Mouse (Mus musculus): Measurements from ENCODE around the gene Epgn. TPM values are rescaled to one million over a fixed set of nuclear protein-coding genes. Genes with fewer than 3 reads are reported as not detected.

Epgn gene
- polyA plus RNA-seq (2017; shearing (Covaris generic)) = not detected

GRCm38 (mm10) chr5:91027164-91027563 lies at the start of gene Epgn:
Epgn (plus strand) TSS chr5:91027464.

DNA sequence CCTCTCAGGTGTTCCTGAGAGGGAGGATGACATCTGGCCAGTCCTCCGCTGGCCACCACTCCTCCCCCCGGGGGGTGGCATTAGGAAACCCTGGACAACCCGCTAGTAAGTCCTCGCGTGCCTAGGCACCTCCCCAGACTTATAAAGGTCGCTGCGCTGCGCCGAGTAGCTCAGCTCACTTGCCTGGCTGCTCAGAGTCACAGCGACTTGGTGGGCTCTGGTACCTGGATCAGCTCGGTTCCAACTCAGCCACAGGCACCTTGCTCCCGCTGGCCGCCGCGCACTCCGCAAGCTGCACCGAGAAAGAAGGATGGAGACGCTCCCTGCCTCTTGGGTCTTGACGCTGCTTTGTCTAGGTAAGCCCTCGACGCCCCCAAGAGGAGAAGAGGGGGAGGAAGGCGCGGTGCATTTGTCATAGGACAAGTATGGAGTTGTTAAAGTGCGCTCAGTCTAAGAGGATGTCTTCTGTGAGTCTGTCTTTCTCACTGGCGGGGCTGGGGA lies 47.2 kb downstream of the Epgn start, which contains the start of gene Ereg:
Ereg (plus strand) TSS at position 173 of the 501 bp plus-strand sequence.

Other genes starting within 250 kb of the Epgn start
- gene Cxcl3, start 241.4 kb upstream of the Epgn start, polyA plus RNA-seq (2017; shearing (Covaris generic)) = 0.88 TPM
- not detected for gene Cxcl15, start 232.9 kb upstream of the Epgn start, polyA plus RNA-seq (2017; shearing (Covaris generic))
- not detected for gene Cxcl1, start 136.2 kb upstream of the Epgn start, polyA plus RNA-seq (2017; shearing (Covaris generic))
- 2.1 TPM for gene Cxcl2, start 123.6 kb upstream of the Epgn start, polyA plus RNA-seq (2017; shearing (Covaris generic))
- gene Mthfd2l, start 96.3 kb upstream of the Epgn start, polyA plus RNA-seq (2017; shearing (Covaris generic)) = 0.64 TPM
- gene Ereg, start 47.2 kb downstream of the Epgn start, polyA plus RNA-seq (2017; shearing (Covaris generic)) = not detected
- 1.8 TPM for gene Areg, start 112.1 kb downstream of the Epgn start, polyA plus RNA-seq (2017; shearing (Covaris generic))